Mouse (Mus musculus) adrenal gland (tissue): ENCODE data around the gene Dab2ip.

ENCODE experiments used
- intact Hi-C: fragments of 180-260 bp; cut with DNase I; formaldehyde crosslinking; loops from one replicate; pipeline ENCODE4 v1.15.1; 2025

Gene Dab2ip

GRCm38 (mm10) chr2:35700966-35701365 is 142.9 kb downstream of the Dab2ip start:
- intact Hi-C loops: no loop called here

GRCm38 (mm10) chr2:35702001-35702400 is 143.9 kb downstream of the Dab2ip start:
- intact Hi-C loops: no loop called here

DNA sequence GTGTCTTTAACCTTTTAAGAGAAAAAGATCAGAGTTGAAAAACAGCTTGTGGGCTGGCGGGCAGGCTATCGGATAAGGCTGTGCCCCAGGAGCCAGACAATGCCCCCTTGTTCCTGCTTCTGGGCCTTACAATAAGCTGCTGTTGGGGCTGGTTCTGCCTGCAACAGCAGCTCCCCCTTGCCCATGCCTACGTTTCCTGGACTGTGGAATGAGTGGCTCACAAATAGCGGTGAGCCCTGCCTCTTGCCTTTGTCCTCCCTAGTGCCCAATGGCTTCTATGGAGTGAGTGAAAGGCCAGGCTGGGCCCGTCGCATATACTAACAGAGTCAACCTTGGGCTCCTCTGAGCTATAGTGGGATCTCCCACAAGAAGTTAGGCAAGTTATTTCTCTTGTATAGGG is 144.5 kb downstream of the Dab2ip start:
- intact Hi-C loops: no loop called here

DNA sequence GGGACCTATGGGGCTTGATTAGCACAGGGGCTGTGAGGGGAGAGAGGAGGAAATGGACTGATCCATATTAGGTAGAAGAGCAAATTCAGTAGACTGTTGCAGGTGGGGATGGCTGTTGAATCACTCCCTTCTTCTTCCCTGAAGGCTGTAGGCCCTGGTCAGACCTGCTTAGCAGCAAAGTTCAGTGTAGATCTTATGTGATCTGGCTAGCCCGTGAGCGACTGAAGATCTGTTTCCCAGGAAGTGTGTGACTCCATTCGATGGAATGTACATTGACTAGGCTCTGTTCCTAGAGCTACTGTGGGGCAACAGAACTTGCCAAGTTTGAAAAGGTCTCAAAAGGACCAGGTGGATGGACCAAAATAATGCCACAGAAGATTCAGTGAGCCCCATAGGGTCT is 145.2 kb downstream of the Dab2ip start:
- intact Hi-C loops: no loop called here

DNA sequence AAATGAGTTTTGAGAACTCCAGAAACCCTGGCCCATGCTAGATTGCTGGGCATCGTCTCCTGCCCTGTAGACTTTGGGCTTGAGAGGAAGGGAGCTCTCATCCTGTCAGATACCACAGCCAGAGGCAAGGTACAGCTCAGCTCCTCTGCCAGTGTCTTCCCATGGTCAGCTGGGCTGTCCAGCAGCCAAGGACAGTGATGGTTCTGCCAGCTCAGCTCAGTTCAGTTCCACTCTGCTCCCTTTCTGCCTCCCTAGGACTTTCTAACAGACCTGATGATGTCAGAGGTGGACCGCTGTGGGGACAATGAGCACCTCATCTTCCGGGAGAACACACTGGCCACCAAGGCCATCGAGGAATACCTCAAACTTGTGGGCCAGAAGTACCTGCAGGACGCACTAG is 154.5 kb downstream of the Dab2ip start:
- intact Hi-C loops: no loop called here

- intact Hi-C loops: no loop called here
Observed at GRCm38 (mm10) chr2:35713460-35713859, 155.4 kb downstream of the Dab2ip start.

GRCm38 (mm10) chr2:35714742-35715167 is 156.7 kb downstream of the Dab2ip start:
- intact Hi-C loops: no loop called here

- intact Hi-C loops: no loop called here
Observed at GRCm38 (mm10) chr2:35715485-35715884, 157.4 kb downstream of the Dab2ip start.

DNA sequence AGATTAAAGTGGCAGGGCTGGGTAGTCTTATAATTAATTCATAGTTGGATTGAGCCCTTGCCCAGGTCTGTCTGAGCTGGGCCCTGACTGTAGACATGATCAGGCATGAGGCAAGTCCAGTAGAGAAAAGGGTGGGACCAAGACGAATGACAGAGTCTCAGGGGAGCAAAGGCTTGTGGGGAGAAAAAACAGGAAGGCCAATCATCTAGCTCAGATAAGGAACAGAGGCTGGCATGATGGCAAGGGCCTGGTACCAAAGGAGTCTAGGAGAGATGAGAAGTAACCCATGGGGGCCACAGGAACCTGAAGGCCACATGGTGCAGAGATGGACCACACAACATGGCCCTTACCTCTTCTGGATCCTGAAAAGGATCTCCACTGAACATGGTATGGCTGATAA is 158.1 kb downstream of the Dab2ip start:
- intact Hi-C loops: no loop called here

GRCm38 (mm10) chr2:35718003-35718500 is 160.0 kb downstream of the Dab2ip start:
- intact Hi-C loops: loop anchor here (2.0 kb wide), 1 partner anchor 57 kb away; no protein-coding TSS in a partner anchor

GRCm38 (mm10) chr2:35718662-35719061 is 160.6 kb downstream of the Dab2ip start:
- intact Hi-C loops: loop anchor here (2.0 kb wide), 1 partner anchor 58 kb away; no protein-coding TSS in a partner anchor

GRCm38 (mm10) chr2:35719230-35720005 is 161.4 kb downstream of the Dab2ip start:
- intact Hi-C loops: loop anchor here (2.0 to 10.0 kb wide), 2 partner anchors 59 to 185 kb away; no protein-coding TSS in a partner anchor

- intact Hi-C loops: loop anchor here (10.0 kb wide), 1 partner anchor 185 kb away; no protein-coding TSS in a partner anchor
Observed at GRCm38 (mm10) chr2:35720104-35720503, 162.0 kb downstream of the Dab2ip start.

- intact Hi-C loops: loop anchor here (10.0 kb wide), 1 partner anchor 184 kb away; no protein-coding TSS in a partner anchor
Observed at GRCm38 (mm10) chr2:35720550-35720949, 162.5 kb downstream of the Dab2ip start.

DNA sequence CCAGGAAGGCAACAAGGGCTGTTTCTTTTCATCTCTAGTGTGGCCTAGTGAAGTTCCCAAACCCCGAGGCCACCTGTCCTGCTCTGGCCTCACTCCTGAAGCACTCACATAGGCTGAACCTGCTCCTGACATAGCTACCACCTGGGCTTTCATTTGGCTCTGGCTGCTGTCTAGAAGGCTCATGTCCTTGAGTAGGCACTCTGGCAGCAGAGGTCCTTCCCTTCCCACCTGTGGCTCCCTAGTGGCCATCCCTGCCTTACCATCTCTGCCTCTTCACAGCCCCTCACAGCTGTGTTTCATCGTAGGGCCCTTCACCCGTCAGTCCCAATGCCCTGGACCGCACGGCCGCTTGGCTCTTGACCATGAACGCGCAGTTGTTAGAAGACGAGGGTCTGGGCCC is 162.9 kb downstream of the Dab2ip start:
- intact Hi-C loops: loop anchor here (10.0 kb wide), 1 partner anchor 184 kb away; no protein-coding TSS in a partner anchor

GRCm38 (mm10) chr2:35722821-35723220 is 164.8 kb downstream of the Dab2ip start:
- intact Hi-C loops: loop anchor here (10.0 kb wide), 1 partner anchor 182 kb away; no protein-coding TSS in a partner anchor

DNA sequence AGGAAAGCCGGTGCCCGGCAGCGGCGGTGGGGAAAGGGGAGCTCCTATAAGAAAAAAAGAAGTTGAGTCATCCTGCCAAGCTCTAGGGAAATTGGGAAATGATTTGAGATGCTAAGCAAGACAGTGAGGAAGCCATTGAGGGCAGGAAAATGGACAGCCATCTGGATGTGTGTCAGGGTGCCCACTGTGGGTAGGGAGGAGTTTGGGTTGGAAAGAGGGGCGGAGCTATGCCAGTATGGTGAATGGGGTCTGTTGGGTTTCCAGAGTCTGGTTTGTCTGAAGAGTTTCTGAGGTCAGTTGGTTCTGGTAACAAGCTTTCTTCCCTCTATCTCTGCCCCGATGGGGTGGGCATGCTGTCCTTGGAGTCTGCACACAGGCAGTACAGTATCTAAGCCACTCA is 165.2 kb downstream of the Dab2ip start:
- intact Hi-C loops: loop anchor here (10.0 kb wide), 1 partner anchor 182 kb away; no protein-coding TSS in a partner anchor

GRCm38 (mm10) chr2:35723691-35724090 is 165.6 kb downstream of the Dab2ip start:
- intact Hi-C loops: loop anchor here (10.0 kb wide), 1 partner anchor 181 kb away; no protein-coding TSS in a partner anchor

DNA sequence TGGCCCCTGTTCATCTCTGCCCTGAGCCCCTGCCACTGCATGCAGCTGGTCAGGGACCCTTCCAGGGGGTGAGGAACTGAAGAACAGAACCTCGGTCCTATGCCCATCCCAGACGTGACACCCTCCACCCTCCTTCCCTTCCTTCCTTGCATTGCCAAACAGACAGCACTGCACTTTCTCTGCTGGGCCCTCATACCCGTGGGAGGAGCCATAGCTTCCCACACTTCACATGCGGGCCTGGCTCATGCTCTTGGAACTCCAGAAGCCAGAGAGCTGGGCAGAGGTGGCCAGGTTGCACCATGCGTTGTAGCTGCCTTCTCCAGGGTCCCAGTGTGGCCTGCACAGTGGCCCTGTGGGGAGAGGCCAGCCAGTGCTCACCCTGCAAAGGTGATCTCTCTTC is 170.6 kb downstream of the Dab2ip start:
- intact Hi-C loops: loop anchor here (5.0 to 10.0 kb wide), 2 partner anchors 76 to 176 kb away; no protein-coding TSS in a partner anchor

GRCm38 (mm10) chr2:35729077-35730065 is 171.3 kb downstream of the Dab2ip start:
- intact Hi-C loops: loop anchor here (5.0 to 10.0 kb wide), 2 partner anchors 77 to 175 kb away; no protein-coding TSS in a partner anchor
